Mouse (Mus musculus): Measurements from ENCODE around the gene Gm20388.

DNA sequence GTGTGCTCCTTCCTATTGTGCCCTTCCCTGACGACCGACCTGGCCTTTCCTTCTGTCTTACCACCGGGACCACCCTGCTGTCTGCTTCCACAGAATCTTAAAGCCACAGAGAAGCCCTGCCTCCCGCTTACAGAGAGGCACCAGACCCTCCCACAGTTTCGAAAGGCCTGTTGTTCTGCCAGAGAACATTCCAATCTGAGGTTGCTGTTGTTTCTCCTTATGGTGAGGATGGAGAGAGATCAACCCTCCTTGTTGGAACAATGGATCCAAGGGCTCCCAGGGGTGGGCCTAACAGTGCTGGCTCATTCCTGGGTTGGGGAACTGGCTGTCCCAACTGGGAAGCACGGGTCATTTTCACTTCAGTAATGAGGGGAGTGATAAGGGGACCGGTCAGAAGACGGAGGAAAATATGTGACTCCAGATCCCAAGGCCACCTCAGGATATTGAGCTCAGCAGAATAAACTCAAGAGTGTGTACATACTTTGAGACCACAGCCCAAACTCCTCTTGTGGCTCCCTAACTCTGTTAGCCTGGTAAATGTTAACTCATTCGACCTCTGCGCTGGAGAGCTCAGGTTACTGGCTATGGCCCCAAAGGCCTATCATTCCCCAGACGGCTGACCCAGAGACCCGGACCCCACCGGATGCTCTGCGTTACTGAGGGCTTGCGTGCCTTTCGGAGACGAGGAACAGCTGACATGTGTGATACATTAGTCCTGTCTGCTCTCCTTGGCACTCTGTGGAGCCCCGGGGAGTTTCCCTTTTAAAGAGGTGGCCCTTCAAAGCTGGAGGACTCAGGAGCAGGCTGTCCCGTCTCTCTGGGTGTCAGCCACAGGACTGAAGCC, 3275.1 kb downstream of the Gm20388 start, which contains the start of gene Dpep1:
- TF ChIP-seq POLR2A (IDR thresholded peaks at IDR 0.05; ENCODE audit: borderline replicate concordance, insufficient read depth, low read length) (no peak), CTCF (IDR thresholded peaks at IDR 0.05; ENCODE audit: borderline replicate concordance, insufficient read depth, low read depth, low read length) (no peak)
